Mouse (Mus musculus) hindbrain, postnatal 0 days (tissue): ENCODE results near the gene Gm3448. TPM values are rescaled to one million over a fixed set of nuclear protein-coding genes. Genes with fewer than 3 reads are reported as not detected.
"Not testable (repeated sequence)": the region's sequence is repeated elsewhere in the genome, so short reads cannot be mapped to it uniquely, and the experiment has no call there.

Experiments used
- ATAC-seq: fragments of 200-750 bp; cut with Nextera tagmentation; 2 replicates; pipeline ENCODE4 v1.8.0; 2017; ENCODE audit warnings: mild to moderate bottlenecking, moderate TSS enrichment, moderate library complexity
- DNase-seq: peaks from one replicate; pipeline ENCODE4 v3.0.0-alpha.2; 2015; ENCODE audit warnings: low spot score
- H3K27ac ChIP-seq: fragments of 300-500 bp; sonication (generic); 2 replicates; pipeline ENCODE4 v1.5.1; 2014; ENCODE audit warnings: mild to moderate bottlenecking
- H3K27me3 ChIP-seq: fragments of 300-500 bp; sonication (generic); 2 replicates; pipeline ENCODE4 v1.6.1; 2014; ENCODE audit warnings: low read length, mixed read lengths; ENCODE audit not compliant: insufficient read depth
- H3K36me3 ChIP-seq: fragments of 300-500 bp; sonication (generic); 2 replicates; pipeline ENCODE4 v1.6.1; 2014; ENCODE audit warnings: low read length, mixed read lengths; ENCODE audit not compliant: insufficient read depth
- H3K4me1 ChIP-seq: fragments of 300-500 bp; sonication (generic); 2 replicates; pipeline ENCODE4 v1.6.1; 2014; ENCODE audit warnings: antibody characterized with exemption, low read length, mixed read lengths; ENCODE audit not compliant: insufficient read depth
- H3K4me2 ChIP-seq: fragments of 300-500 bp; sonication (generic); 2 replicates; pipeline ENCODE4 v1.6.1; 2014; ENCODE audit warnings: low read depth, mild to moderate bottlenecking, low read length, moderate library complexity, mixed read lengths
- H3K4me3 ChIP-seq: fragments of 300-500 bp; sonication (generic); 2 replicates; pipeline ENCODE4 v1.5.1; 2014; ENCODE audit warnings: low read length
- H3K9ac ChIP-seq: fragments of 300-500 bp; sonication (generic); replicated peaks from 2 replicates; pipeline ENCODE4 v1.6.1; 2014; ENCODE audit warnings: mild to moderate bottlenecking, low read length, moderate library complexity, mixed read lengths
- H3K9me3 ChIP-seq: fragments of 300-500 bp; sonication (generic); 2 replicates; pipeline ENCODE4 v1.6.1; 2016; ENCODE audit warnings: low read length, mixed read lengths
- CTCF ChIP-seq: IDR thresholded peaks from 2 replicates; pipeline ENCODE4 v1.5.1; 2016; ENCODE audit warnings: antibody characterized with exemption, control low read depth, low read depth
- WGBS: fragments of 180-500 bp; shearing (Covaris S2); extraction: QIAGEN DNeasy Blood & Tissue Kit; methylation state at CpG from one replicate; pipeline ENCODE4 v1.1.7; 2014; 5-methylcytosine and 5-hydroxymethylcytosine counted together
- polyA plus RNA-seq: library from polyadenylated mRNA; unstranded; fragments of >200 nt; fragmentation: Nextera tagmentation; extraction: Ambion mirVana; gene quantifications from 2 replicates; pipeline ENCODE4 v1.2.1, GENCODE M21; 2015
- total RNA-seq: library from RNA; depleted of rRNA; stranded (reverse); fragments of >200 nt; gene quantifications from 2 replicates; pipeline ENCODE4 v1.2.3, GENCODE M21; 2014; rRNA removed

Gm3448 gene
- total RNA-seq (0.99 and 1.7 TPM in 2 replicates), polyA plus RNA-seq (1.4 and 2.3 TPM in 2 replicates)

DNA sequence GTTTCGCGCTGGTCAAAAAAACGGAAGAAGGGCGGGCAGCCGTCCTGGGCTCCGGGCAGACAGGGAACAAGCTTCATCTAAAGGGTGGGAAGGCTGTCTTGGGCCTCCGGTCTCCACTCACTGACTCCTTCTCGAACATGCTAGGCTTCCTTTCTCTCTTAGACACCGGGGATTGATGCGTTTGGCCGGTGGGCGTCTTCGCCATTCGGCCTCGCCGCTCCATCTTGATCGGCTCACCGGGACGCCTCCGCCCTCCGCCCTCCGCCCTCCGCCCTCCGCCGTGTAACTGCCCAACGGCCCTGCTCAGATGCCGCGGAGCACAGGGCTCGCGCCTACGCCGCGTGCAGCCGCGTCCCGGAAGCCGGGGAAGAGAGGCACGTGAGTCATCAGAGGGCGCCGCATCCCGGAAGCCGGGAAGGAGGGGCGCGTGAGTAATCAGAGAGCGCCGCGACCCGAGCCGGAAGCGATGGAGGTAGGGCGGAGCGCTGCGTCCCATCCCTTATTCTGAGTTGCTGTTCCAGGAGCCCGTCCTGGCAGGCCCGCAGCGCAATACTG is at the start of gene Gm3448, which contains the start of the genes Ermard and Tcte3:
Gm3448 (minus strand) TSS at position 363 of the 555 bp plus-strand sequence.
Ermard (plus strand) TSS at position 34 of the 555 bp plus-strand sequence.
Tcte3 (minus strand) TSS at position 314 of the 555 bp plus-strand sequence.
- not testable (repeated sequence) for H3K9ac ChIP-seq, H3K27me3 ChIP-seq, H3K4me3 ChIP-seq, H3K4me1 ChIP-seq, H3K4me2 ChIP-seq, H3K36me3 ChIP-seq, H3K27ac ChIP-seq, H3K9me3 ChIP-seq, DNase-seq
- peak; percentile 99 for ATAC-seq
- under 1% methylated on average over 13 of the region's 56 CpGs for WGBS

DNA sequence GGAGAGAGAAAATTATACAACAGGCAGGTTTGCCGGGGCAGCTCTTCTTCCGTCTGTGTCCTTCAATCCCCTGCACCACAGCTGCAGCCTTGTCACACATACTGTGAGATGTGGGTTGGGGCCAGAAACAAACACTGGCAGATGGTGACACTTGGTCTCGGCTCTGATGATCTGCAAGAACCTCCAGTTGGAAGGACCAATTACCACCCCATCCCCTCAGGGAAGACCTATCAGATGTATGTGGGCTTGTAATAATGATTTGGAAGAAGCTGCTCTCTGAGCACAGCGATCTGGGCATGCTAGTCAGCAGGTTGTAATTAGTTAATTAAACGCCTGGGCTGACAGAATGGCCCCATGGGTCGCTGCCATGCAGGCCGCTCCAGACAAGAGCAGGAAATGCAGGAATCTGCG is 47.3 kb upstream of the Gm3448 start:
- Histone ChIP-seq H3K36me3 (no peaks in the 10 kb centered on the region), H3K9me3 (no peaks in the 10 kb centered on the region), H3K4me2 (0 out of 2 replicates have a peak overlapping the region, but pooled peaks have one; percentile 1), H3K9ac (no peak overlapping the region), H3K27me3 (no peaks in the 10 kb centered on the region; the same call in 1 of the 2 replicates), H3K27ac (peak overlapping the region; percentile 22; the same call in 1 of the 2 replicates), H3K4me3 (no peak overlapping the region), H3K4me1 (no peaks in the 10 kb centered on the region; the same call in 1 of the 2 replicates)
- DNase-seq, result peak; percentile 84
- 19% methylated on average over 8 of the region's 8 CpGs for WGBS
- ATAC-seq, result peak; percentile 90
- no peak for TF ChIP-seq CTCF

DNA sequence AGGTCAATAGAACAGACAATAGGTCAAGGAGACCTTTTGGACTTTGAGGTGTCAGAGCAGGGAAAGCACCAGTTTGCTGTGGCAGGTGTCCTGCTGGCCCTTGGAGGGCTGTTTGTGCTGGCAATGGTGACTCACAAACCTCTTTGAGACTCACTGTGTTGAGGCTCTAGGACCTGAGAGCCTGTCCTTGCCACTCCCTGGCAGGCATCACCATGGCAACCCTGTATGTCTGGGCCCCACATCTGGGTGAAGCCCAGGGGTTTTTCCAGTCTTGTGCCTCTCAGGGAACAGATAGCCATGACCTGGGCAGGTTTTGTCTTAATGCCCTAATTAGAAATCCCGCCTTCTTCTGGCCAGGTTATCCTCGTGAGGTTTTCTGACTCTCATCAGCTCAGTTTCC is 46.8 kb upstream of the Gm3448 start:
- Histone ChIP-seq H3K9me3 (no peaks in the 10 kb centered on the region), H3K27ac (no peak overlapping the region; the same call in 1 of the 2 replicates), H3K4me2 (no peak overlapping the region), H3K36me3 (no peaks in the 10 kb centered on the region), H3K4me1 (no peaks in the 10 kb centered on the region; the same call in 1 of the 2 replicates), H3K9ac (no peak overlapping the region), H3K4me3 (no peak overlapping the region), H3K27me3 (no peaks in the 10 kb centered on the region; the same call in 1 of the 2 replicates)
- DNase-seq, result peak; percentile 23
- ATAC-seq, result peak; percentile 58
- TF ChIP-seq CTCF, result no peak
- WGBS, result 31% methylated on average over 2 of the region's 2 CpGs

DNA sequence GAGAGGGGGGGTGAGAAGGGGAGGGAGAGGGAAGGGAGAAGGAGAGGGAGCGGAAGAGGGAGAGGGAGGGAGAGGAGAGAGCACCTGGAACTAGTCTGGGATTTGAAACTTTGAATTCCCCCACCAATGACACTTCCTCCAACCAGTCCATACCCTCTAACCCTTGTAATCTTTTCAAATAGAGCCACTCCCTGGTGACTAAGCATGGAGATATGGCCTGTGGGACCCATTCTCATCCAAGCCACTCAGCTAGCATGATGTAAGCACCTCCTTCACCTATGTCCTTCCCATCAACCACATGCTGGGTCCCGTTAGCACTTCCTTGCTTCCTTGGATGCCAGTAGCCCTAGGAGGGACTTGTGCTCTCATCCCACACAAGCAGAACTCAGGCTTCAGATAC is 43.7 kb upstream of the Gm3448 start:
- Histone ChIP-seq H3K27ac (no peak overlapping the region), H3K4me1 (no peaks in the 10 kb centered on the region; the same call in 1 of the 2 replicates), H3K4me3 (no peak overlapping the region), H3K9ac (no peak overlapping the region), H3K4me2 (no peak overlapping the region), H3K36me3 (no peaks in the 10 kb centered on the region), H3K27me3 (no peaks in the 10 kb centered on the region), H3K9me3 (no peaks in the 10 kb centered on the region)
- no peak for TF ChIP-seq CTCF
- no peak for ATAC-seq
- WGBS, result 73% methylated on average over 2 of the region's 2 CpGs
- DNase-seq, result no peak

DNA sequence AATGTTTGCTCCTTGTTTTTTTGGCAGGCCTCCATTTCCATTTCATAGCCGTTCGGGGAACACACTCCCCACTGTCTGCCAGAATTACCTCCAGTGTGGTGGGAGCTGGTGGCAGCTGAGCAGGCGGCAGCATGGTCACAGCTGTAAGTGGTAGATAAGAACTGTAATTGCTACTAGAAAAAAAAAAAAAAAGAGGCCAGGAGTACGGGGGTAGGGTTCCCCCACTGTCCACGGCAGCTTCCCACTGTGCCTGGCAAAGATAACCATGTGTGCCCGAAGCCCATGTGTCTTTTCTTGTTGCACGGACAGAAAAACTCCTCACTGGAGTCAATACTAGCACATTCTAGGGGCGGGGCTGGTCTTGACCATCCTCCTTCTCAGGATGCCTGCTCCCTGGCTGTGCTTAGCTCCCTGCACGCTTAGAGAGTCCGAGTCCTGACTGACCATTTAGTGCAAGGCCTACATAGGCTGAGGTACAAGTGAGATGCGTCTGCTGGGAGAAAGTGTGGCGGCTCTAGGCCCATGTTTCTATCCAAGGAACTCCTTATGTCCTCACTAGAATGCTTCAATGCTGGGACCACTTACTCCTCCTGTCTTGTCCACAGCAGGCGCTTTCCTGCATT is 43.0 kb upstream of the Gm3448 start:
- Histone ChIP-seq H3K4me2 (no peak overlapping the region), H3K4me3 (no peak overlapping the region), H3K9ac (no peak overlapping the region), H3K27me3 (no peaks in the 10 kb centered on the region), H3K4me1 (no peaks in the 10 kb centered on the region; the same call in 1 of the 2 replicates), H3K36me3 (no peaks in the 10 kb centered on the region), H3K9me3 (no peaks in the 10 kb centered on the region), H3K27ac (no peak overlapping the region)
- ATAC-seq (no peak), DNase-seq (no peak)
- WGBS, result 48% methylated on average over 13 of the region's 13 CpGs
- no peak for TF ChIP-seq CTCF

DNA sequence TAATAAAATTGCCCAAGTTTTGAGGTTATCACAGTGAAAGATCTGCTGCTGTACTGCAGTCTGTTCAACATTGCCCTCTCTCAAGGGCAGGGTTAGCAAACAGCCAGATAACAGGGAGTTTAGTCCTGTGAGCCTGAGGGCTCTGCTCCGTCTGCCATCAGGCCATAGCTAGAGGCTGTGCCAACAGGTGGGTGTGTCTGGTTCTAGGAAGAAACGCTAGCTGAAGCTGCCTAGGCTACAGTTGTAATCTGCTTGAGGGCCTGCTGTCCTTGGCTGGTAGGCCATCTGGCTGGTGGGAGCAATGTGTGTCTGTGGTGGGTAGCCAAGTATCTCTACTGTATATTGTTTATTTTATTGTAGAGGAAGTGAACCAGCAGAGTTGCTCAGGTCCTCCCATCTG is 36.2 kb upstream of the Gm3448 start:
- ATAC-seq (peak; percentile 75), DNase-seq (peak; percentile 60)
- H3K4me2 ChIP-seq, result no peak overlapping the region
- no peak overlapping the region for H3K27ac ChIP-seq
- no peak for TF ChIP-seq CTCF
- H3K9me3 ChIP-seq, result no peaks in the 10 kb centered on the region
- H3K4me1 ChIP-seq, result no peaks in the 10 kb centered on the region
- no peaks in the 10 kb centered on the region for H3K36me3 ChIP-seq
- H3K4me3 ChIP-seq, result no peak overlapping the region
- WGBS, result 35% methylated on average over 2 of the region's 2 CpGs
- no peak overlapping the region for H3K9ac ChIP-seq
- no peaks in the 10 kb centered on the region for H3K27me3 ChIP-seq

DNA sequence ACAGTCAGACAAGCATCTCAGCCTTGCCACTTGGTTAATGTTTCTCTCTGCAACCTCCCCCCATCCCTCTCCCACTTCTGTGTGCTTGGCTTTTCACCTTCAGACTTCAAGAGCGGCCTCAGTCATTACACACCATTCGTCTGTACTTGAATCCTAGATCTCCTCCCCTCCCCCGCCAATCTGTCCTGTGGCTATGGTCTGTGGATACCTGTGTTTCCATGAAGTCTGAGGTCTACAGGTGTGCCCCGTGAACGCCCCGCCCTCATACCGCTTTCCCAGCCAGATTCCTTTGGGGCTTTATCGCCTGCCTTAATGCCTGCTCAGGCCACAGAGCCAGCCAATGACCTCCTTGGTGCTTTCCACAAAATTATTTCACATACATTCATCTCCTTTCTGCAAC is 33.7 kb upstream of the Gm3448 start:
- TF ChIP-seq CTCF, result no peak
- H3K36me3 ChIP-seq, result no peaks in the 10 kb centered on the region
- 84% methylated on average over 8 of the region's 8 CpGs for WGBS
- H3K4me1 ChIP-seq, result no peaks in the 10 kb centered on the region
- no peak for DNase-seq
- H3K9ac ChIP-seq, result no peak overlapping the region
- no peaks in the 10 kb centered on the region for H3K9me3 ChIP-seq
- H3K27me3 ChIP-seq, result no peaks in the 10 kb centered on the region
- ATAC-seq, result no peak
- H3K4me3 ChIP-seq, result no peak overlapping the region
- H3K27ac ChIP-seq, result no peak overlapping the region
- no peak overlapping the region for H3K4me2 ChIP-seq
